Mouse (Mus musculus) liver, embryonic 16.5 days (tissue): Measurements from ENCODE around the gene Ofcc1. TPM values are rescaled to one million over a fixed set of nuclear protein-coding genes. Genes with fewer than 3 reads are reported as not detected.

Experiments used
- ATAC-seq: fragments of 200-750 bp; cut with Nextera tagmentation; 2 replicates; pipeline ENCODE4 v1.8.0; 2017; ENCODE audit warnings: low read depth, mild to moderate bottlenecking, moderate number of reproducible peaks, moderate library complexity
- H3K27ac ChIP-seq: fragments of 300-500 bp; sonication (generic); 2 replicates; pipeline ENCODE4 v1.5.1; 2014; ENCODE audit warnings: mild to moderate bottlenecking, low read length
- H3K27me3 ChIP-seq: fragments of 300-500 bp; sonication (generic); 2 replicates; pipeline ENCODE4 v1.6.1; 2014; ENCODE audit warnings: low read depth, low read length, mixed read lengths; ENCODE audit not compliant: control insufficient read depth, insufficient read depth
- H3K36me3 ChIP-seq: fragments of 300-500 bp; sonication (generic); 2 replicates; pipeline ENCODE4 v1.6.1; 2014; ENCODE audit warnings: mild to moderate bottlenecking; ENCODE audit not compliant: control insufficient read depth, insufficient read depth
- H3K4me1 ChIP-seq: fragments of 300-500 bp; sonication (generic); 2 replicates; pipeline ENCODE4 v1.6.1; 2014; ENCODE audit warnings: low read depth, low read length, mixed read lengths; ENCODE audit not compliant: control insufficient read depth
- H3K4me2 ChIP-seq: fragments of 300-500 bp; sonication (generic); 2 replicates; pipeline ENCODE4 v1.6.1; 2014; ENCODE audit warnings: low read depth, low read length, mixed read lengths
- H3K4me3 ChIP-seq: fragments of 300-500 bp; sonication (generic); 2 replicates; pipeline ENCODE4 v1.5.1; 2014; ENCODE audit warnings: low read depth, mild to moderate bottlenecking, low read length
- H3K9ac ChIP-seq: fragments of 300-500 bp; sonication (generic); 2 replicates; pipeline ENCODE4 v1.6.1; 2014; ENCODE audit warnings: low read depth, low read length
- H3K9me3 ChIP-seq: fragments of 300-500 bp; sonication (generic); replicated peaks from 2 replicates; pipeline ENCODE4 v1.6.1; 2016; ENCODE audit warnings: low read length; ENCODE audit not compliant: control insufficient read depth
- WGBS: fragments of 180-500 bp; shearing (Covaris S2); extraction: QIAGEN DNeasy Blood & Tissue Kit; methylation state at CpG from one replicate; pipeline ENCODE4 v1.1.7; 2014; ENCODE audit not compliant: insufficient replicate concordance; 5-methylcytosine and 5-hydroxymethylcytosine counted together
- polyA plus RNA-seq: library from polyadenylated mRNA; unstranded; fragments of >200 nt; fragmentation: Nextera tagmentation; extraction: Ambion mirVana; gene quantifications from 2 replicates; pipeline ENCODE4 v1.2.1, GENCODE M21; 2015

Ofcc1 gene
- polyA plus RNA-seq, 1 experiment from 2014 or later = not detected

DNA sequence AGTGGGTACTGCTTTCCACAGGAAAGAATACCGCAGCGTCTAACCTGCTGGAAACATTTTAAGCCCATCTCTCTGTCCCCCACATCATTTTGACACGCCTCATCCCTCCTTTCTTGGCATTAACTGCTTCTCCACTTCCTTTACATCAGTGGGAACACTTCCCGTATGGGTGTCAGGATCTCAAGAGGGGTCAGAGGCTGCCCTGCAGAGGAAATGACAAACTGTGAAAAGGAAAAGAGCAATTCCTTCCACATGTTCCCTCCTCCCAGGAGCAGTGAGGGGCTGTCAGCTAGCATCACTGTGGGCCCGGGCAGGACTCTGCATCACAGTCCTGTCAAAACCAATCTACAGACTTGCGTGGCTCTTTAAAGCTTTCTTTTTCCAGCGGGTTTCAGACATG lies 193.4 kb downstream of the Ofcc1 start:
- no peak for ATAC-seq
- WGBS = 31% methylated on average over 7 of the region's 7 CpGs

GRCm38 (mm10) chr13:40155466-40155865 lies 205.8 kb downstream of the Ofcc1 start:
- Histone ChIP-seq H3K36me3 (no peaks in the 10 kb centered on the region), H3K9ac (no peak overlapping the region), H3K4me3 (no peak overlapping the region), H3K9me3 (no peaks in the 10 kb centered on the region), H3K27ac (no peak overlapping the region), H3K4me1 (no peaks in the 10 kb centered on the region), H3K27me3 (no peaks in the 10 kb centered on the region), H3K4me2 (no peak overlapping the region)
- 46% methylated on average over 3 of the region's 3 CpGs for WGBS
- ATAC-seq = no peak

More for the DNA sequence above, 193.4 kb downstream of the Ofcc1 start:
- Histone ChIP-seq H3K9ac (no peak overlapping the region), H3K27me3 (no peaks in the 10 kb centered on the region), H3K4me2 (no peak overlapping the region), H3K4me1 (no peaks in the 10 kb centered on the region), H3K4me3 (no peak overlapping the region), H3K27ac (no peak overlapping the region), H3K9me3 (no peaks in the 10 kb centered on the region), H3K36me3 (no peaks in the 10 kb centered on the region)

DNA sequence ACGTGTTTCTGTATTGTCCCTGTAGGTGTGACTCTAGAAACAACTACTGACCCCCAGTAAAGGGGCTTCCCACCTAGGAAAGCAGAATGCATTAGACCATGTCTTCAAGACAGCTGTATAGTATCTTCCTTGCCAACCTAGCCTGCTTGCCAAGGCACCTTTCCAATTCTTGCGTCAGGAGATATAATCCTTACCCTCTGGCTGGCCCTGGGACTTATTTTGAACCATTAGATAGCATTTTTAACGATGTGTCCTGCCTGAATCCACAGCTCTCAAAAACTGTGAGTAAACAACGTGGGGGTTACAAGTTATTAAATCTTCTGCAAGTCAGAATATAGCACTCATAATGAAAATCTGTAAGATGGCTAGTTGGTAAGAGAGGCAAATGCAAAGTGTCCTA lies 221.3 kb downstream of the Ofcc1 start:
- WGBS = 51% methylated on average over 4 of the region's 4 CpGs
- H3K27me3 ChIP-seq = no peaks in the 10 kb centered on the region
- no peak for ATAC-seq
- H3K4me2 ChIP-seq = no peak overlapping the region
- H3K27ac ChIP-seq = no peak overlapping the region
- H3K9me3 ChIP-seq = no peaks in the 10 kb centered on the region
- no peaks in the 10 kb centered on the region for H3K36me3 ChIP-seq
- no peak overlapping the region for H3K9ac ChIP-seq
- H3K4me3 ChIP-seq = no peak overlapping the region
- no peaks in the 10 kb centered on the region for H3K4me1 ChIP-seq

- WGBS = 15% methylated on average over 3 of the region's 3 CpGs
- Histone ChIP-seq H3K9me3 (no peaks in the 10 kb centered on the region), H3K4me3 (no peak overlapping the region), H3K36me3 (no peaks in the 10 kb centered on the region), H3K27ac (no peak overlapping the region), H3K9ac (no peak overlapping the region), H3K27me3 (no peaks in the 10 kb centered on the region), H3K4me2 (no peak overlapping the region), H3K4me1 (no peaks in the 10 kb centered on the region)
- no peak for ATAC-seq
Measured at GRCm38 (mm10) chr13:40136096-40136495, 225.2 kb downstream of the Ofcc1 start.

- WGBS = 55% methylated on average over 12 of the region's 12 CpGs
- Histone ChIP-seq H3K9ac (no peak overlapping the region), H3K9me3 (no peaks in the 10 kb centered on the region), H3K4me3 (no peak overlapping the region), H3K4me1 (no peaks in the 10 kb centered on the region), H3K27ac (no peak overlapping the region), H3K27me3 (no peaks in the 10 kb centered on the region), H3K4me2 (no peak overlapping the region), H3K36me3 (no peaks in the 10 kb centered on the region)
- no peak for ATAC-seq
Measured at GRCm38 (mm10) chr13:40135670-40136069, 225.6 kb downstream of the Ofcc1 start.

DNA sequence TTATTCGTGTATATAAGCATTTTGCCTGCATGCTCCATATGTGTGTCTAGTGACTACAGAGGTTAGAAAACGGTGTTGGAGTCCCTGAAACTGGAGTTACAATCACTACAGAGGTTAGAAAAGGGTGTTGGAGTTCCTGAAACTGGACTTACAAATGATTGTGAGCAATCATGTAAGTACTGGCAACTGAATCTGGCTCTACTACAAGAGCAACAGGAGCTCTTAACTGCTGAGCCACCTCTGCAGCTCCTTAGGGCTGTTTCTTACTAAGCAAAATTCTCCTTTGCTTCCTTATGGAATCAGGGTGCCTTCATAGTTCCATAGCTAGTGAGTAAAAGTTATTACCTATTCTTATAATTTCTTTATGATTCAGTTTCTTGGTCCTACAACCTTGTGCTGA lies 237.4 kb downstream of the Ofcc1 start:
- Histone ChIP-seq H3K27ac (no peak overlapping the region), H3K4me1 (no peaks in the 10 kb centered on the region), H3K4me2 (no peak overlapping the region), H3K4me3 (no peak overlapping the region), H3K36me3 (no peaks in the 10 kb centered on the region), H3K27me3 (no peaks in the 10 kb centered on the region), H3K9ac (no peak overlapping the region), H3K9me3 (no peaks in the 10 kb centered on the region)
- no peak for ATAC-seq
- WGBS = 37% methylated on average over 2 of the region's 2 CpGs

DNA sequence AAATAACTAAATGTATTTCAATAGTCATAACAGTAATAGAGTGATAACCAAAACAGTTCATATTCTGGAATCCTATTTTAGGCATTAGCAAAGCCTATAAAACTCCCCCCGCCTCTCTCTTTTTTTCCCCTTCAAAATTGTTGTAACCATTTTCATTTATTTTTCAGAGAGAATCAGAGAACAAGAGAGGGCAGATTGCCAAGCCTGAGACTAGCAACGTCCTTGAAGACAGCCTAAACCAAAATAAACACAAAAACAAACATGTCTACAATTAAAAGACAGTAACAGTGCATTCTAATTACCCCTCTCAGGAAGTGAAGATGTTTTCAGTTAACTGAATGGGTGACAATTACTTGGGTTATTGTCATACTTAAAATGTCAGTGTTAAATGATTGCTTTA lies 248.9 kb downstream of the Ofcc1 start:
- no peaks in the 10 kb centered on the region for H3K9me3 ChIP-seq
- no peaks in the 10 kb centered on the region for H3K4me1 ChIP-seq
- no peak overlapping the region for H3K27ac ChIP-seq
- no peak for ATAC-seq
- no peak overlapping the region for H3K4me2 ChIP-seq
- H3K27me3 ChIP-seq = no peaks in the 10 kb centered on the region
- no peak overlapping the region for H3K4me3 ChIP-seq
- no peak overlapping the region for H3K9ac ChIP-seq
- 26% methylated on average over 2 of the region's 2 CpGs for WGBS
- H3K36me3 ChIP-seq = no peaks in the 10 kb centered on the region

GRCm38 (mm10) chr13:40076236-40076635 lies 285.0 kb downstream of the Ofcc1 start:
- 67% methylated on average over 4 of the region's 4 CpGs for WGBS
- Histone ChIP-seq H3K27me3 (no peaks in the 10 kb centered on the region), H3K36me3 (no peaks in the 10 kb centered on the region), H3K27ac (no peak overlapping the region), H3K4me2 (no peak overlapping the region), H3K9me3 (no peaks in the 10 kb centered on the region), H3K4me3 (no peak overlapping the region), H3K9ac (no peak overlapping the region), H3K4me1 (no peaks in the 10 kb centered on the region)
- ATAC-seq = no peak

DNA sequence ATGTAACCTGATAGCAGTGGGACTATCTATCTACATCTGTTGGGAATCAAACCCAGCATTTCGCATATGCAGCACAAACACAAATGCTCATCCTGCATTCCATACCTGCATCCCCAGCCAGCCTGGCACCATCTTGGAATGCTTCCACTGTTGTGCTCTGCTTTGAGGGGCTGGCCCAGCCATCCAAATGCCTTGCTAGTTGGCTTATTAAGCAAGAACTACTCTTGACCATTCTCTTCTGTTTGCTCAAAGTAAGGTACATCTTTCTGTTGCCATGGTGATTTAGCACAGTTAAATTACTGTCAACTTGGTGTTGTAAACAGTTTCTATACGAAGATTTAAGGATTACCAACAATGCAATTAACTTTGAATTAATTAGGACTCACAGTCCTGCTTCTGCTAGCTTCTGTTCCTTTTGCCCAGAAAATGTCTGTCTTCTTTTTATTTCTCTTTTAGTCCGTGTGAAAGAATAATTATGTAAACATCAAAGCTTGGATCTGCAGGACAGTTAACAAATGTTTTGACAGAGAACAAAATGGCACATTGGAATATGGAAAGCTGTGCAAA lies 286.3 kb downstream of the Ofcc1 start:
- H3K27me3 ChIP-seq = no peaks in the 10 kb centered on the region
- no peak overlapping the region for H3K4me3 ChIP-seq
- no peak overlapping the region for H3K9ac ChIP-seq
- WGBS = 51% methylated on average over 3 of the region's 3 CpGs
- no peak overlapping the region for H3K27ac ChIP-seq
- no peaks in the 10 kb centered on the region for H3K36me3 ChIP-seq
- no peaks in the 10 kb centered on the region for H3K9me3 ChIP-seq
- H3K4me2 ChIP-seq = no peak overlapping the region
- no peaks in the 10 kb centered on the region for H3K4me1 ChIP-seq
- no peak for ATAC-seq
